Mouse (Mus musculus) embryonic facial prominence, embryonic 10.5 days (tissue): ENCODE data around the gene Ngef. TPM values are rescaled to one million over a fixed set of nuclear protein-coding genes. Genes with fewer than 3 reads are reported as not detected.

Source experiments
- DNase-seq: peaks from one replicate; pipeline ENCODE4 v3.0.0-alpha.2; 2017; ENCODE audit warnings: low spot score
- H3K27ac ChIP-seq: fragments of 300-500 bp; sonication (generic); replicated peaks from 2 replicates; pipeline ENCODE4 v1.5.1; 2016; ENCODE audit warnings: mild to moderate bottlenecking
- H3K27me3 ChIP-seq: fragments of 300-500 bp; sonication (generic); replicated peaks from 2 replicates; pipeline ENCODE4 v1.6.1; 2016; ENCODE audit warnings: low read depth, mild to moderate bottlenecking; ENCODE audit not compliant: poor library complexity, severe bottlenecking
- H3K36me3 ChIP-seq: fragments of 300-500 bp; sonication (generic); replicated peaks from 2 replicates; pipeline ENCODE4 v1.6.1; 2016; ENCODE audit warnings: mild to moderate bottlenecking, moderate library complexity
- H3K4me1 ChIP-seq: fragments of 300-500 bp; sonication (generic); 2 replicates; pipeline ENCODE4 v1.6.1; 2016
- H3K4me3 ChIP-seq: fragments of 300-500 bp; sonication (generic); 2 replicates; pipeline ENCODE4 v1.5.1; 2016; ENCODE audit warnings: mild to moderate bottlenecking, moderate library complexity
- H3K9me3 ChIP-seq: fragments of 300-500 bp; sonication (generic); 2 replicates; pipeline ENCODE4 v1.6.1; 2016; ENCODE audit warnings: mild to moderate bottlenecking
- WGBS: fragments of 180-500 bp; shearing (Covaris S2); methylation state at CpG from one replicate; pipeline ENCODE4 v1.1.7; 2016; 5-methylcytosine and 5-hydroxymethylcytosine counted together
- polyA plus RNA-seq: library from polyadenylated mRNA; unstranded; fragments of >200 nt; fragmentation: Nextera tagmentation; extraction: Ambion mirVana; gene quantifications from 2 replicates; pipeline ENCODE4 v1.2.1, GENCODE M21; 2016

Gene Ngef
- polyA plus RNA-seq, 1 experiment from 2014 or later = 1.7 TPM

DNA sequence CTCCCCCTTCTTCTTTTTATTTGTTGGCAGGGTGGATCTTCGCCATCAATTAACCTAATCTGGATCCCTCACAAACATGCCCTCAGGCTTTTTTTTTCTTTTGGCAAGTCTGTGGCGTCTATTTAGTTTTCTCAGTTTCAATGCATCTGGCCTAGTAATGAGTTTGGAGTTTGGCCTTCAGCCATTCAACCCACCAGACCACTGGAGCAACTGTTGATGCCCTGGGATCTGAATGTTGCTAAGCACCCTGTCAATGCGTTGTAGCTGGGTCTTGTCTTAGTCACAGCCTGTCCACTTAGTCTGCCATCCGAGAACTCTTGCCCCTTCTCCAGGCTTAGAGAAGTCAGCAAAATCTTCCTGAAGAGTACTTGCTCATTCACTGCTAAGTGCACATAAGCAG lies 115.6 kb downstream of the Ngef start:
- no peaks in the 10 kb centered on the region for H3K36me3 ChIP-seq
- no peaks in the 10 kb centered on the region for H3K27me3 ChIP-seq

DNA sequence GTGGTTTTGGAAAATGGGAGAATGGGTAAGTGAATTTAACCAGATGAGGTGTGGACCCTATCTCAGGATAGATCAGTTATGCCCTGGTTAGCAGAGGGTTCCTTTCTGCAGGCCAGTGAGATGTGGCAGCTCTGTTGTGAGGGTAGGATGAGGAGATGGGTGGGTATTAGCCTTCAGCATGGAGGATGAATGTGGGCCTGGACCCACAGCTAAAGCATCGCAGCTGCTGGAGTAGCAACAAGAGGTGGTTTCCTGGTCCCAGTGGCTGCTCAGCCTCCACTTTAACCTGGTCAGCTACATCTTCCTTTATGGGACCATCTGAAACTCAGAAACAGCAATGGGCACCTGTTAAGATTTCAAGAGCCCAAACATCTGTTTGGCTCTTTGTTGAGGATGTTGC lies 117.2 kb downstream of the Ngef start:
- Histone ChIP-seq H3K4me3 (no peak overlapping the region), H3K36me3 (0 out of 2 replicates have a peak, but pooled peaks cover 2% of the 10 kb centered on the region), H3K27ac (no peak overlapping the region), H3K27me3 (no peaks in the 10 kb centered on the region), H3K9me3 (peaks cover 3% of the 10 kb centered on the region; the same call in 1 of the 2 replicates), H3K4me1 (no peaks in the 10 kb centered on the region)
- no peak for DNase-seq
- WGBS = 93% methylated on average over 1 of the region's 1 CpGs

More for the DNA sequence above, 115.6 kb downstream of the Ngef start:
- DNase-seq = no peak
- Histone ChIP-seq H3K4me3 (no peak overlapping the region), H3K4me1 (no peaks in the 10 kb centered on the region), H3K9me3 (peaks cover 3% of the 10 kb centered on the region; the same call in 1 of the 2 replicates), H3K27ac (no peak overlapping the region)
- 84% methylated on average over 4 of the region's 4 CpGs for WGBS

DNA sequence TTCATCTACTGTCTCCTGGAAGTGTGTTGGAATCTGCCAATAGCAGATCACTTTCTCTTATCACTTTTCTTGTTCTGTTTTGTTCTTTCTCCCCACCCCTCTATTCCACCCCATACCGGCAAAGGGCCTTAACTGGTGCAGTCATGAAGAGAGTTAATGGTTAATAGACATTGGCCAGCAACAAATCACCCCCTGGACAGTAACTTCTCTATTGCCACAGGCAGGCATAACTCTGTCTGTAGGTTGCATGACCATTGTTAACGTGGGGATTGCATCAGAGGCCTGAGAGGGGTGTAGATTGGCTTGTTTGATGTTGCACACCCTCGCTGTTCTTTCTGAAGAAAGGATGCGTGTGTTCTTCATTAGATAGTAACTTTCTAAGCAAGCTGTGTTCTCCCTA lies 124.2 kb downstream of the Ngef start:
- Histone ChIP-seq H3K27me3 (no peaks in the 10 kb centered on the region), H3K36me3 (peaks cover 58% of the 10 kb centered on the region), H3K4me3 (no peak overlapping the region), H3K9me3 (no peaks in the 10 kb centered on the region), H3K4me1 (no peaks in the 10 kb centered on the region), H3K27ac (no peak overlapping the region)
- 93% methylated on average over 4 of the region's 4 CpGs for WGBS
- DNase-seq = no peak

DNA sequence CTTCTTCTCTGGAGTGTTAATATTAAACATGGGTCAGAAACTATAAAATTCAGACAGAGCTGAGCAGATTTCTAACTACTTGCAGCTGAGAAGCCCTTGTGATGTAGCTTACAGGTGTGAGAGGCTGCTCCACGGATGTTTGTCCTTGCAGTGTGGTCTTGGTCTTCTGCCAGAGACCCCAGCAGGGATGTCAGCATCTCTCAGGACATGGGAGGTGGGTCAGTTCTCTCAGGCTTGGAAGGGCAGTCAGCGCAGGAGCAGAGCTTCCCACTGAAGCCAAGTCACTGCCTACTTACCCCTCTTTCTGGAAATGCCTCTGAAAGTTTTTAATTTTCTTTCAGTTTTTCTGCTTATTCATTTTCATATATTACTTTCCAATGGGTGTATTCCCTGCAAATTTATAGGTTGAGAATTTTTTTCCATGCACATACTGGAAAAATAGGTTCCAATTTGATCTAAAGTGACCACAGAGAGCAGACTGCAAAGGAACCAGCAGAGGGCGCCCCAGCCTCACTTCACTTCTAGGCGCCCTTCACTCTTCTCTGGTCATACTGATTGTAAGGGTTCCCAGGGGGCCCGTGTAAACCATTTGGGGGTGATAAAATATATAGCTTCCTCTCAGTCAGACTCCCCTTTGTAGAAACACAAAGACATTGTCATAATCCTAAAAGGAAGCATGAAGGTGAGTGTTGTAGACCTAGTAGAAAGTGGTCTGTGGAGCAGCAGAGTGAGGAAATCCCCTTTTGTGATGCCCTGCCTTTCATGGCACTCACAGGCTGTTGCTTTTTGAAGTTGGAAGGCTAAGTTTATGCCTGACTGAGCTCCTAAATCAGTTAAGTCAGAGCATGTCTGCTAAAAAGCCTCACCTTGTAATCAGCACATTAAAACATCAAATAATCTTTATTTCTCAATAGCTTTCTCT lies 126.2 kb downstream of the Ngef start:
- WGBS = 40% methylated on average over 5 of the region's 5 CpGs
- Histone ChIP-seq H3K4me1 (no peaks in the 10 kb centered on the region), H3K27ac (no peak overlapping the region), H3K9me3 (no peaks in the 10 kb centered on the region), H3K36me3 (peaks cover 78% of the 10 kb centered on the region), H3K4me3 (no peak overlapping the region), H3K27me3 (no peaks in the 10 kb centered on the region)
- DNase-seq = peak; percentile 66

DNA sequence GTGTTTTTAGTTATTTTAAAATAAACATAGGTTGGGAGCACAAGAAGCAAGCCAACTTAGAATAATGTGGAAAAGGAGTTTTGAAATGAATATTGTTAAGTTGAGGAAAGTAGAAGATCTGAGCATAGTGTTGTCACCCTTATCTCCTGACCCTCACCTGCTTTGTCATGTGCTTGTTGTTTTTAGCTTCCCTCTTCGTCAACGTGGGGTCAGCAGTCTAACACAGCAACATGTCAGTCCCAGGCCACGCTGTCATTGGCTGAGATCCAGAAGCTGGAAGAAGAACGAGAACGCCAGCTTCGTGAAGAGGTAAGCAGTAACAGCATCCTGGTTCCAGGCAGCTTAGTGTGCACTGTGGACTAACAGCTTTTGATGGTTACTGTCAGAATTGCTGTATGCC lies 137.1 kb downstream of the Ngef start:
- H3K4me1 ChIP-seq = no peaks in the 10 kb centered on the region
- no peaks in the 10 kb centered on the region for H3K9me3 ChIP-seq
- WGBS = 89% methylated on average over 6 of the region's 6 CpGs
- H3K27ac ChIP-seq = no peak overlapping the region
- DNase-seq = no peak
- H3K4me3 ChIP-seq = no peak overlapping the region
- peaks cover 93% of the 10 kb centered on the region for H3K36me3 ChIP-seq
- H3K27me3 ChIP-seq = no peaks in the 10 kb centered on the region

DNA sequence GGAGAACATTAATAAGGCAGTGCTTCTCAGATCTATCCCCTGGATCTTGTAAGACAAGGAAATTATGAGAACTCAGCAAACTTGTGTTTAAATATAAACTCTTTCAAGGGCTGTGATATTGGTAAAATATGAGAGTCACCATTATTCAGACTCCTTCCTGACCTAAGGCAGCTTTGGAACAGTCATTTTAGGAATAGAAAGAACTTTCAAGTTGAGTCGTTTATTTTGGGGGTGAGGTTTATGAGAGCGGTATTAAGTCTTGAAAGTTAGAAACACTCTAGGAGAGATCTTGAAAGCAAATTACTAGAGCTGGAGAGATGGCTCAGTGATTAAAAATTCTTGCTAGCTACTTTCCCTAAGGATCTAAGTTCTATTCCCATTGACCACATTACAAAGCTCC lies 138.5 kb downstream of the Ngef start:
- Histone ChIP-seq H3K27me3 (no peaks in the 10 kb centered on the region), H3K27ac (no peak overlapping the region), H3K9me3 (no peaks in the 10 kb centered on the region), H3K4me3 (no peak overlapping the region), H3K36me3 (peaks cover 92% of the 10 kb centered on the region), H3K4me1 (no peaks in the 10 kb centered on the region)
- DNase-seq = no peak
- 96% methylated on average over 2 of the region's 2 CpGs for WGBS

Other genes with a start within 250 kb of the Ngef start
- 49.7 and 55.2 TPM in 2 replicates for gene Gigyf2, start 246.9 kb downstream of the Ngef start, polyA plus RNA-seq
- gene Kcnj13, start 179.1 kb downstream of the Ngef start, polyA plus RNA-seq = 1.4 and 1.8 TPM in 2 replicates
- not detected in 2 replicates for gene Snorc, start 103.6 kb downstream of the Ngef start, polyA plus RNA-seq
- gene Neu2, start 64.0 kb downstream of the Ngef start, polyA plus RNA-seq = not detected in 2 replicates
- gene Inpp5d, start 46.4 kb upstream of the Ngef start, polyA plus RNA-seq = 4.0 and 5.3 TPM in 2 replicates
- 36.6 and 41.3 TPM in 2 replicates for gene Atg16l1, start 182.0 kb upstream of the Ngef start, polyA plus RNA-seq
- gene Sag, start 229.8 kb upstream of the Ngef start, polyA plus RNA-seq = 4.8 and 5.6 TPM in 2 replicates